9 mouse cellular contexts compared by ENCODE assay signal in genomic region chr11:115083376-115084139, GRCm38 (mm10). TPM values are rescaled to one million over a fixed set of nuclear protein-coding genes. Genes with fewer than 3 reads are reported as not detected.
DNase-seq lines count a peak whose midpoint lies in the region; ATAC-seq and TF ChIP-seq lines count a peak whose summit lies in the region.
"Had no signal": no experiment of that assay in that cellular context is flagged by ENCODE, and none has a peak within 500 bp of the region (broad histone marks: within the 10 kb centered on the region; RNA-seq: fewer than 3 reads in every experiment).

No protein-coding gene starts in this region.

- no peaks in the 10 kb centered on the region for H3K36me3 ChIP-seq in liver, embryonic 12.5 days
- H3K36me3 ChIP-seq in liver, embryonic 11.5 days (ENCODE audit: control insufficient read depth, insufficient read depth, low read length), result no peaks in the 10 kb centered on the region
- H3K36me3 ChIP-seq in neural tube, embryonic 11.5 days (ENCODE audit: control insufficient read depth, insufficient read depth, low read length), result no peaks in the 10 kb centered on the region
- no peaks in the 10 kb centered on the region for H3K36me3 ChIP-seq in testis, adult 2 months (ENCODE audit: control insufficient read depth, insufficient read depth, low read length)

- H3K9ac ChIP-seq in liver, embryonic 12.5 days, result no peak overlapping the region
- H3K9ac ChIP-seq in liver, embryonic 11.5 days (ENCODE audit: low read depth, low read length), result no peak overlapping the region
- H3K9ac ChIP-seq in neural tube, embryonic 11.5 days (ENCODE audit: low read length), result no peak overlapping the region

- H3K4me2 ChIP-seq in liver, embryonic 12.5 days, result no peak overlapping the region
- no peak overlapping the region for H3K4me2 ChIP-seq in liver, embryonic 11.5 days
- H3K4me2 ChIP-seq in neural tube, embryonic 11.5 days (ENCODE audit: low read depth), result no peak overlapping the region

- ATAC-seq in liver, embryonic 12.5 days, result no peak
- ATAC-seq in liver, embryonic 11.5 days (replicated peaks; ENCODE audit: low FRiP score), result no peak
- no peak for ATAC-seq in neural tube, embryonic 11.5 days (ENCODE audit: insufficient read depth, low FRiP score, low TSS enrichment)

- no peak overlapping the region for H3K4me3 ChIP-seq in liver, embryonic 12.5 days
- no peak overlapping the region for H3K4me3 ChIP-seq in cerebellum, adult 2 months (replicated peaks; ENCODE audit: insufficient read depth, low read depth, low read length)
- H3K4me3 ChIP-seq in liver, embryonic 11.5 days (ENCODE audit: low read depth, low read length), result no peak overlapping the region
- no peak overlapping the region for H3K4me3 ChIP-seq in neural tube, embryonic 11.5 days (ENCODE audit: low read depth, low read length)
- no peak overlapping the region for H3K4me3 ChIP-seq in testis, adult 2 months (ENCODE audit: control insufficient read depth, low read depth, low read length)
- H3K4me3 ChIP-seq: erythroblast, embryonic 14.5 days had no signal

- WGBS in liver, embryonic 12.5 days (ENCODE audit: insufficient replicate concordance), result 38% methylated on average over 18 of the region's 18 CpGs
- WGBS in cerebellum, adult 2 months, result 45% methylated on average over 18 of the region's 18 CpGs
- WGBS in liver, embryonic 11.5 days, result 36% methylated on average over 18 of the region's 18 CpGs
- 50% methylated on average over 18 of the region's 18 CpGs for WGBS in neural tube, embryonic 11.5 days

- H3K27me3 ChIP-seq in liver, embryonic 12.5 days (replicated peaks), result peaks cover 19% of the 10 kb centered on the region
- H3K27me3 ChIP-seq in cerebellum, adult 2 months (ENCODE audit: control insufficient read depth, insufficient read depth, low read length), result no peaks in the 10 kb centered on the region
- H3K27me3 ChIP-seq in liver, embryonic 11.5 days (replicated peaks; ENCODE audit: control insufficient read depth, insufficient read depth, low read length), result peaks cover 10% of the 10 kb centered on the region
- no peaks in the 10 kb centered on the region for H3K27me3 ChIP-seq in neural tube, embryonic 11.5 days (ENCODE audit: control insufficient read depth, insufficient read depth, low read length)
- H3K27me3 ChIP-seq in testis, adult 2 months (ENCODE audit: control insufficient read depth, insufficient read depth, low read length), result no peaks in the 10 kb centered on the region

- H3K27ac ChIP-seq in liver, embryonic 12.5 days, result no peak overlapping the region
- H3K27ac ChIP-seq in cerebellum, adult 2 months (ENCODE audit: insufficient read depth, low read length), result no peak overlapping the region
- H3K27ac ChIP-seq in liver, embryonic 11.5 days (ENCODE audit: low read depth, low read length), result no peak overlapping the region
- H3K27ac ChIP-seq in neural tube, embryonic 11.5 days (ENCODE audit: low read depth, low read length), result no peak overlapping the region
- H3K27ac ChIP-seq in testis, adult 2 months (ENCODE audit: control insufficient read depth, insufficient read depth, low read depth, low read length), result no peak overlapping the region

- no peaks in the 10 kb centered on the region for H3K9me3 ChIP-seq in liver, embryonic 12.5 days (replicated peaks)
- H3K9me3 ChIP-seq in liver, embryonic 11.5 days (ENCODE audit: control insufficient read depth, low read length), result no peaks in the 10 kb centered on the region
- H3K9me3 ChIP-seq in neural tube, embryonic 11.5 days (ENCODE audit: control insufficient read depth, low read length), result no peaks in the 10 kb centered on the region

- DNase-seq in liver, result peak; percentile 64
- DNase-seq in cerebellum, adult 2 months, result peak; percentile 79 to 81
- DNase-seq in forelimb bud, embryonic 11.5 days (ENCODE audit: low read depth, low spot score), result peak; percentile 81
- peak; percentile 71 for DNase-seq in kidney, adult 9 months
- peak; percentile 72 for DNase-seq in liver, embryonic 11.5 days (ENCODE audit: low spot score)
- DNase-seq in neural tube, embryonic 11.5 days (ENCODE audit: low spot score), result peak; percentile 79

- H3K4me1 ChIP-seq in liver, embryonic 12.5 days, result no peaks in the 10 kb centered on the region
- peaks cover 15% of the 10 kb centered on the region for H3K4me1 ChIP-seq in cerebellum, adult 2 months (ENCODE audit: control insufficient read depth, insufficient read depth, low read length)
- no peaks in the 10 kb centered on the region for H3K4me1 ChIP-seq in liver, embryonic 11.5 days (replicated peaks; ENCODE audit: control insufficient read depth, insufficient read depth, low read length)
- no peaks in the 10 kb centered on the region for H3K4me1 ChIP-seq in neural tube, embryonic 11.5 days (ENCODE audit: control insufficient read depth, insufficient read depth, low read length)
- H3K4me1 ChIP-seq in testis, adult 2 months (ENCODE audit: control insufficient read depth, insufficient read depth, low read length), result no peaks in the 10 kb centered on the region

- TF ChIP-seq CTCF in cerebellum, adult 2 months (IDR thresholded peaks at IDR 0.05; ENCODE audit: borderline replicate concordance, insufficient read depth, low read depth, low read length), result peak; percentile 88
- TF ChIP-seq CTCF in testis, adult 2 months (IDR thresholded peaks at IDR 0.05; ENCODE audit: control insufficient read depth, insufficient read depth, insufficient replicate concordance, low read depth, low read length), result peak; percentile 91

- TF ChIP-seq POLR2A in cerebellum, adult 2 months (IDR thresholded peaks at IDR 0.05; ENCODE audit: borderline replicate concordance, insufficient read depth, low read length), result no peak
- TF ChIP-seq POLR2A in testis, adult 2 months (IDR thresholded peaks at IDR 0.05; ENCODE audit: control insufficient read depth, low read depth, low read length), result no peak

RNA-seq across cellular contexts. Expression of gene Rab37, which starts 7.7 kb away (rescaled TPM):
- 4.7 and 6.1 TPM in 2 replicates for polyA plus RNA-seq in liver, embryonic 12.5 days (2016; fragmentation: Nextera tagmentation; extraction: Ambion mirVana)
- 40.2 and 44.4 TPM in 2 replicates for polyA plus RNA-seq in cerebellum, adult 2 months (2012; rRNA removed)
- 6.3 and 7.9 TPM in 2 replicates for polyA plus RNA-seq in liver, embryonic 11.5 days (2014; fragmentation: Nextera tagmentation; extraction: Ambion mirVana)
- polyA plus RNA-seq in neural tube, embryonic 11.5 days (2014; fragmentation: Nextera tagmentation; extraction: Ambion mirVana), result 1.3 and 1.9 TPM in 2 replicates
- not detected in 2 replicates for polyA plus RNA-seq in testis, adult 2 months (2012; rRNA removed)

RNA-seq across cellular contexts. Expression of gene Cd300e, which starts 21.6 kb away (rescaled TPM):
- 0.50 and 0.61 TPM in 2 replicates for polyA plus RNA-seq in liver, embryonic 12.5 days (2016; fragmentation: Nextera tagmentation; extraction: Ambion mirVana)
- 0.11 and 0.24 TPM in 2 replicates for polyA plus RNA-seq in cerebellum, adult 2 months (2012; rRNA removed)
- 0.33 and 0.56 TPM in 2 replicates for polyA plus RNA-seq in liver, embryonic 11.5 days (2014; fragmentation: Nextera tagmentation; extraction: Ambion mirVana)
- polyA plus RNA-seq in neural tube, embryonic 11.5 days (2014; fragmentation: Nextera tagmentation; extraction: Ambion mirVana), result not detected in 2 replicates
- polyA plus RNA-seq in testis, adult 2 months (2012; rRNA removed), result not detected in 2 replicates
- polyA plus RNA-seq: erythroblast, embryonic 14.5 days had no signal

RNA-seq across cellular contexts. Expression of gene Cd300ld3, which starts 35.3 kb away (rescaled TPM):
- 0.23 TPM in 1 of 2 replicates, not detected in the other for polyA plus RNA-seq in liver, embryonic 12.5 days (2016; fragmentation: Nextera tagmentation; extraction: Ambion mirVana)
- polyA plus RNA-seq in cerebellum, adult 2 months (2012; rRNA removed), result 1.7 TPM in 2 replicates
- not detected in 2 replicates for polyA plus RNA-seq in liver, embryonic 11.5 days (2014; fragmentation: Nextera tagmentation; extraction: Ambion mirVana)
- polyA plus RNA-seq in neural tube, embryonic 11.5 days (2014; fragmentation: Nextera tagmentation; extraction: Ambion mirVana), result not detected in 2 replicates
- 1.5 and 3.6 TPM in 2 replicates for polyA plus RNA-seq in testis, adult 2 months (2012; rRNA removed)
- polyA plus RNA-seq: erythroblast, embryonic 14.5 days had no signal

RNA-seq across cellular contexts. Expression of gene Cd300ld5, which starts 46.0 kb away (rescaled TPM):
- not detected in 2 replicates for polyA plus RNA-seq in liver, embryonic 12.5 days (2016; fragmentation: Nextera tagmentation; extraction: Ambion mirVana)
- 0.44 and 0.84 TPM in 2 replicates for polyA plus RNA-seq in cerebellum, adult 2 months (2012; rRNA removed)
- polyA plus RNA-seq in liver, embryonic 11.5 days (2014; fragmentation: Nextera tagmentation; extraction: Ambion mirVana), result not detected in 2 replicates
- not detected in 2 replicates for polyA plus RNA-seq in neural tube, embryonic 11.5 days (2014; fragmentation: Nextera tagmentation; extraction: Ambion mirVana)
- 0.60 and 0.93 TPM in 2 replicates for polyA plus RNA-seq in testis, adult 2 months (2012; rRNA removed)
- polyA plus RNA-seq: erythroblast, embryonic 14.5 days had no signal

RNA-seq across cellular contexts. Expression of gene Cd300lf, which starts 50.2 kb away (rescaled TPM):
- 0.90 and 1.3 TPM in 2 replicates for polyA plus RNA-seq in liver, embryonic 12.5 days (2016; fragmentation: Nextera tagmentation; extraction: Ambion mirVana)
- 0.57 and 0.72 TPM in 2 replicates for polyA plus RNA-seq in cerebellum, adult 2 months (2012; rRNA removed)
- 0.63 and 0.86 TPM in 2 replicates for polyA plus RNA-seq in liver, embryonic 11.5 days (2014; fragmentation: Nextera tagmentation; extraction: Ambion mirVana)
- polyA plus RNA-seq in neural tube, embryonic 11.5 days (2014; fragmentation: Nextera tagmentation; extraction: Ambion mirVana), result not detected in 2 replicates
- polyA plus RNA-seq in testis, adult 2 months (2012; rRNA removed), result 0.09 and 0.14 TPM in 2 replicates
- polyA plus RNA-seq: erythroblast, embryonic 14.5 days had no signal
